Mouse (Mus musculus): ENCODE results near the gene Ints14. TPM values are rescaled to one million over a fixed set of nuclear protein-coding genes. Genes with fewer than 3 reads are reported as not detected.
A peak's percentile ranks its signal among the peaks of the same experiment; 100 is the strongest.

Gene Ints14
- total RNA-seq (2021) = 27.2 and 30.1 TPM in 2 replicates
- long read RNA-seq, experiment 1, transcript Ints14-202 (13 exons, 2,820 nt) = major isoform, 20 of 35 reads
- long read RNA-seq, experiment 1, partial matches to known transcripts = 10 of 35 reads
- long read RNA-seq, experiment 1, other reads (novel, unspliced or antisense) = 1 of 35 reads
- long read RNA-seq, experiment 2, transcript Ints14-201 (13 exons, 2,837 nt) = minor isoform, 5 of 24 reads
- long read RNA-seq, experiment 2, transcript Ints14-202 (13 exons, 2,820 nt) = major isoform, 13 of 24 reads
- long read RNA-seq, experiment 2, partial matches to known transcripts = 5 of 24 reads
- long read RNA-seq, experiment 2, other reads (novel, unspliced or antisense) = 1 of 24 reads

DNA sequence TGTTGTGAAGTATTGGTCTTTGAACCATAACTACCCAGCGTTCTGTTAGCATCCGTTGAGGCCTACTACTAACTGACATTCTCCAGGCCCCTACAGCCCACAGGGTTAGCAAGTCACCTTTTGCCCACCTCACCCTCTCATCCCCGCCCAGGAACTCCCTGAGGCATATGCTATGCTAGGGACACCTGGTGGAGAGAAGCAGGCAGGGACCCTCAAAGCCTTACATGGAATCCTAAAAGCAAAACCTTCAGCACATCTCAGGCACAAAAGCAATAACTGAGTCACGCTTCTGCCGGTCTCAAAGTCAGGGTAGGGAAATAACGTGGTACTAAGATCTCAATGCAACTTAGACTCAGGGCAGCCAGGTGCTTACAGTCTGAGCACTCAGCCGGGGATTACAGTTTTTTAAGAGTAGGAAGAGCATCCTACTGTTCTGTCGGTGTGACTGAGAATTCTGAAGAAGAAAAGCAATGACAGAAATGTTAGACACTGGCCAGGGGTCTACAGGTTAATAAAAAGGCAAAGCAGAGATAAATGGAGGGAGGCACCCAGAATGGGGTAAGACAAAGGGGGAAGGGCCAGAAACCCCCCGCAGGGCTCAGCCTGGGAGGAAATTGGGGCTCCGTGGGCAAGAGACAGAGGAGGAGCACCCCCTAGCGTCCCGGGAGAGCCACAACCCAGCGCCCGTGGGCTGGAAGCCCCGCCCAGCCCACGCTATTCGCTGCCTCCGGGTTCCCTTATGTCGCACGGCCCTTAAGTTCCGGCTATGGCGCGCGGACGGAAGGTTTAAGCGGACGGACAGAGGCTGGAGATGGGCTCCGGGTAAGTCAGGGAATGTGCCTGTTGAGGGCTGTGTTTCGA lies at the start of gene Ints14:
TSS of gene Ints14 (plus strand) at position 789 of the 861 bp plus-strand sequence.
- DNase-seq = peak; percentile 98

DNA sequence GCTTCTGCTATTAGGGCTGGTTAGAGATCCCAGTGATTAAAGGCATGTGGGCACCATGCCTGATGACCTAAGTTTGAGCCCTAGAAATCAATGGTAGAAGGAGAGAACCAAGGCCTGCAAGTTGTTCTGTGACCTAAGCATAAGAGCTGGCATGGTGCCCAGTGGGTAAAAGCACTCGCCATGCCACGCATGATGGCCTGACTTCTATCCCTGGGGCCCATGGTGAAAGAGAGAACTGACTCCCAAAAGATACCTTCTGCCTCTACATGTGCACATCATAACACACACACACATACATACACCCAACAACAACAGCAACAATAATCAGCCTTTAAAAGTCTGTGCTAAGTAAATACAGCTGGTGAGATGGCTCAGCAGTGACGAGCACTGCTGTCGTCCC lies 47.3 kb upstream of the Ints14 start:
- DNase-seq = peak; percentile 23

- DNase-seq = no peak
Observed at GRCm38 (mm10) chr9:64913973-64914372, 46.7 kb upstream of the Ints14 start.

DNA sequence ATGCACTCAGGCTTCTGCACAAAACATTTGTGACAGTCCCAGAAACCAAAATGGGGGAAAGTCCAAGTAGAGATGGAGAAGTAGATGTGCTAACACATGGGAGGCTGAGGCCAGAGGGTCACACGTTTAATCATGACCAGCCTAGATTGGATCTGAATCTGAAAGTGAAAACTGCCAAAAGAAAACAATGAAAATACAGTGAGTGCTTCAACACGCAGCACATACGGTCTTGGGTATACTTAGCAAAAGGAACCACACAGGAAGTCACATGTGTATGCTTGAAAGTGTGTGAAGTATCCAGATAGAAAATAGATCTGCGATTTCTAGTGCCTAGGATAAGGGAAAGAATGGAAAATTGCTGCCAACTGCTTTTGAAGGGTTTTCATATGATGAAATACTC lies 46.1 kb upstream of the Ints14 start:
- no peak for DNase-seq

GRCm38 (mm10) chr9:64918560-64918959 lies 42.1 kb upstream of the Ints14 start:
- DNase-seq = peak; percentile 58

DNA sequence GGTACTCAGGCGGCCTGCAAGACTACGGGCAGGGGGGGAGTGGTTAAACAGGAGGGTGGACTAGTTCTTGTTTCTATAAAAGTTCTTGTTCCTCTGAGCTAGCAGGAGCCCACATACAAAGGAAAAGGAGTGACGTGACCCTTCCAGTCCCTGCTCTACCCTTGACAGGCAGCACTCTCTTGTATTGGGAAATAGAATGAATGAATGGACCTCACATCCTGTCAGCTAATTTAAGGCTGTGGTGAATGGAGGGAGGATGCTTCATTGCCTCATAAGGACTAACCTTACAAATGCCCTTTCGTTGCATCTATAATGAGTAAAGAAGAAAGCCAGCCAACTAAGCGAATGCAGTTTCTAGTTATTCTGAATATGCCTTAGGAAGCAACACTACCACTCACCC lies 34.9 kb upstream of the Ints14 start:
- DNase-seq = no peak

DNA sequence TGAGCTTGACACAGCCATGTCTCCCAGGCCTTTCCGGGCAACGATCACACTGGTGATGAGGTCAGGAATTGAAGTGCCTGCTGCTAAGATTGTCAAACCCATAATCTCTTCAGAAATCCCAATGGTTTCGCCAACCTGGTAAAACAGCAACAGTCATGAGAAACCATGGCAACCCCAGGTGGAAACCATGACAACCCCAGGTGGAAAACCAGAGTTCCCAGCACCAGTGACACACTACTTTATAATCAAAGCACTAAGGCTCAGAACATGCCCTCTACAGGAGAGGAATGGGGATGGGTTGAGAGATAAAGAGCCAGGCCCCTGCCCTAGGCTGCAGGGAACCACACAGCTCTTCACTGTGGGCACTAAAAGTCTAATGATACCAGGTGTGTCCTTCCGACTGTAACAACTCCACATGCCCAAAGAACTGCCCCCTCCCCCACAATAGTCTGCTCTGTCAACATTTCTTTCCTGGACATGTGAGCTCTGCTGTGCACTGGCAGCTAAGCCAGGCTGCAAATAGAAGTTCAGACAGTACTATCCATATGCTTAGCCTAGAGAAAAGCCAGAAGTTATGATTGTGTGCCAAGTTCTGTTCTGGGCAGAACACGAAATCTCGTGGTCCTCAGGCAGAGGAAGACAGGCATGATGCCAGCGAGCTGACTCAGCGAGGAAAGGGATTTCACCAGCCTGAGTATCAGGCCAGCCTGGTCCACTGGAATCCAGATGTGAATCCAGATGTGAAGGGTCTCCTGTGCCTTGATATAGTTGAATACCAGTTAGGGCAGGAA lies 34.3 kb upstream of the Ints14 start:
- DNase-seq = peak; percentile 77

DNA sequence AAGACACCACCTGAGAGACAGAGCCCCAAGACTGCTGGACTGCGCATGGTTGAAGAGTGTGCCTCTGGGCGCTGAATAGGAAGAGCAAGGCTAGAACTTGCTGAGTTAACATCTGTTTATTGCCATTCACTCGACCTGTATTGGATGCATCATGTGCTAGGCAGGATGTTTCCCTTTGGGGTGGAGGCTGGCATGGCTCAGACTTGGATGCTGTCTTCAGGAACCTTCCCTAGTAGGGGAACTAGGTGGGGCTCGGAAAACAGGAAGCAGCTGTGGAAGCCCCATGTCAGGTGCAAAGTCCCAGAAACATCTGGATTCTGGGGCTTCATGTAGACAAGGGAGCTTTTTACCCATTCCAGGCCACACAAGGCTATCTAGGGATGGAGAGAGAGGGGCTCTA lies 30.4 kb upstream of the Ints14 start:
- no peak for DNase-seq

GRCm38 (mm10) chr9:64931751-64932610 lies 28.7 kb upstream of the Ints14 start:
- DNase-seq = no peak

DNA sequence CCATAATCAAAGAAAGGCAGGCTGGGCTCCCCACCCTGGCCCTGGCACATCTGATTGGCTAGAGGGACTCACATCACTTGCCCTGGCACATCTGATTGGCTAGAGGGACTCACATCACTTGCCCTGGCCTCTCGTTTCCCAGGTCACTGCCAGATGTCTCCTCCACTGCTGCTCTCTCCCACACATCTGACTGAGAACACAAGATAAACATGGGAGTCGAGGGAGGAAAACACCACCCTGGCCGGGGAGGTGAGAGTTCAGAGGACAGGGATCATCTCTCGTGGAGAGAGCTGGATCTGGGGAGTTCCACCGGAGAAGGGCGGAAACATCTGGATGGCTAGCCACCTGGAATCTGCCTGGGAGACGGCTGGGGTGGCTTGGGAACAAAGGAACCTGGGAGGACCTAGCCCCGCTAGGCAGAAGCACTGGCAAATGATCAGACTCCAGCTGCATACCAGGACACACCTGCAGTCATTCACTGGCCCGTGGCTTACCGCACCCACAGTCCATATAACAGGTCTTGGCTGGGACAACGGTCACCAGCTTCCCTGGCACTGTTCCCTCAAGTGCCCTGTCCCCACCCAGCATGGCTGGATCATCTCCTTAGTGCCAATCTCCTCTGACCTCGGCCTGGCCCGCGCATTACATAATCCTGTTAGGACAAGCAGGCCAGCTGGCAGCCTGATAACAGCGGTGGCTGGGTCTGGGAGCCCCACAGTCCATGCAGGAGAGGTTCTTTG lies 26.5 kb upstream of the Ints14 start:
- DNase-seq = peak; percentile 86

- DNase-seq = peak; percentile 83
Observed at GRCm38 (mm10) chr9:64936508-64936907, 24.2 kb upstream of the Ints14 start.

- no peak for DNase-seq
Observed at GRCm38 (mm10) chr9:64937491-64937890, 23.2 kb upstream of the Ints14 start.

DNA sequence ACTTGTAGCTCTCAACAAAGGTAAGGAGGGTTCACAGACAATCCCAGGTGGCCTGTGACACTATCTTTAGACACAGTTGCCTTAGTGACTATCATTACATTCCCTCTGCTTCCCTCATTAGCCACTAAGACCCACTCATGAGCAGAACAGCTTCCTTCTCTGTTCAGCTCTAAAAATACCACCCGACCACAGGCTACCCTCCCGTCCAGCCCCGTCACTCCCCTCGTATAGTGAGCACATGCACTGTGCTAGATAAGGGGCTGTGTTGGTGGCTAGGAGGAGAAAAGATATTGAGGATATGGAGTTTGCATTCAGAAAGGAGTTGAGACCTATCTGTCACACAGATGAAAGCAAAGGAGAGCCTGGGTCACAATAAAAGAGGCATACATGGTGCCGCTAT lies 22.2 kb upstream of the Ints14 start:
- no peak for DNase-seq

DNA sequence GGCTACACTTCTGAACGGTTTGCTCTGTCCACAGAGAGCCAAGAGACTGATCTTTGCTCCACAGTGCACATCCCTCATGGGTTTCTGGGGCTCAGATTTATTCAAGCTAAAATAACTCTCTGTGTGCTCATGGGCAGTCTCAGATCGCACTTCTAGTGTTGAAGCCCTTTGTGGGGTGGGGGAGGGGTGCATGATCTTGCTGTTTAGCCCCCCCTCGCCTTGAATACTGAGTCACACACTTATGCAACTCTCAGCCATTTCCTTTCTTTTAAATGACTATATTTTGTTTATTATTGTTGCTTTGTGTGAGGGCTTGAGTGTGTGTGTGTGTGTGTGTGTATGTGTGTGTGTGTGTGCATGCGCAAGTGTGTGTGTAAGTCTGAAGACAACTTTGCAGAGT lies 21.4 kb upstream of the Ints14 start:
- DNase-seq = peak; percentile 54

DNA sequence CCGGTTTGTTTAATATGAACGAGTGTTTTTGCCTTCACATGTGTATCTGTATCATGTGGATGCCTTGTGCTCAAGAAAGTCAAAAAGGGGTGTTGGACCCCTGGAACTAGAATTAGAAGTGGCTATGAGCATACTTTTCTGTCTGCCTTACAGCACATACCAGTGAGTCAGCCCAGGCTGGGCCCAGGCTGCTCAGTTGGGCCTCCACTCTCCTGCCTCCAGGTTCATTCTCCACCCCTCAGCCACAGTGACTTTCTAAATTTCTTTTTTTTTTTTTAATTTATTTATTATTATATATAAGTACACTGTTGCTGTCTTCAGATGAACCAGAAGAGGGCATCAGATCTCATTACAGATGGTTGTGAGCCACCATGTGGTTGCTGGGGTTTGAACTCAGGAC lies 20.9 kb upstream of the Ints14 start:
- DNase-seq = no peak

DNA sequence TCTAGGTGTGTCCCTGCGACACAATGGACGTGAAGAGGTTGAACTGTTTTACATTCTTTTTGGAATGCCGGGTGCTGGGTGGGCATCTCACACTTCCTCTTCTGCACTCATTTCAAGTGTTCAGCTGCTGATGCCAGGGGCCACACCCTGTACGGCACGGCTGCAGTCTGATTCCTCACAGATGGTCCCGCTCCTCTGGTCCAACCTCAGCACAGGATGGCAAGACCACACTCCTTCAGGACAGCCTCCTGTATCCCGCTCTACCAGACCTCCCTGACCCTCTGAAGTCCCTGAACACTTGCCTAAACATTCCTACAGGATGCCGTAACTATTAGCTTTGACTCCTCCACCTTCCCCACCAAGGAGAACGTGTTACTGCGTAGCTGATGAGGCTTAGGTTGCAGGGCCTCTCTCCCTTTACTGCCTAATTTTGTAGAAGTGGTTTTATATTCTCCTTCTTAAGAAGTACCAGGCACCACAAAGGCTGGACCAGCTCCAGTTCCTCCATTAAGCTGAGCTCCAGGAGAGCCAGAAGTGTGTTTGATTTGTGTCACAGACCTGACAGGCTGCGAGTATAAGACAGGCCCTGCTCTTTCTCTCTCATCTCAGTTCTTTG lies 19.9 kb upstream of the Ints14 start:
- no peak for DNase-seq

GRCm38 (mm10) chr9:64941650-64942049 lies 19.1 kb upstream of the Ints14 start:
- no peak for DNase-seq

DNA sequence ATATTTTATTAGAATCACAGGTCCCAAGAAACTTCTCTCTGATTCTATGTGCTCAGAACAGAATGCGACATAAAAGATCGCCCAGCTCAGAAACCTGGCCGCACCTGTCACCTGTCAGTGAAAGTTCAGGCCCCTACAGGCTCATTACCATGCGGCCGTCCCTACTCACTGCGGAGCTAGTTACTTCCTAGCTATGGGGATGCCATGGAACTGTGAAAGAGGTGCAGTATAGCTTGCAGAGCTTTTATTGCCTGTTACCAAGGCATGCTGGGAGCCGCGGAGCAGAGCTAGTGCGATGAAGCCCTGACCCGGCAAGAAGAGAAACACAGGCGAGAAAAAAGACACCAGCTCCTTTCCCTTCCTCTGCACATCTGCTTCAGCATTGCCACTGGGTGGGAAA lies 16.7 kb upstream of the Ints14 start:
- no peak for DNase-seq

GRCm38 (mm10) chr9:64947483-64948095 lies 13.1 kb upstream of the Ints14 start:
- peak; percentile 61 for DNase-seq

GRCm38 (mm10) chr9:64951161-64951657 lies 9.5 kb upstream of the Ints14 start, which contains the start of gene Slc24a1:
Slc24a1 (minus strand) TSS chr9:64951607.
- DNase-seq = no peak
